In genomic region chr2:131672646-131673045, GRCm38 (mm10) we compare ENCODE assay signal across 26 mouse cellular contexts.
DNase-seq lines count a peak whose midpoint lies in the region; ATAC-seq lines count a peak whose summit lies in the region.
"Had no signal": no experiment of that assay in that cellular context is flagged by ENCODE, and none has a peak within 500 bp of the region (broad histone marks: within the 10 kb centered on the region; RNA-seq: fewer than 3 reads in every experiment).

No protein-coding gene starts in this region.

- H3K9me3 ChIP-seq in embryonic facial prominence, embryonic 14.5 days (ENCODE audit: control insufficient read depth, low read length) = no peaks in the 10 kb centered on the region
- H3K9me3 ChIP-seq in heart, embryonic 10.5 days = no peaks in the 10 kb centered on the region
- H3K9me3 ChIP-seq: embryonic facial prominence, embryonic 12.5 days; forebrain, embryonic 15.5 days; G1E; midbrain, embryonic 12.5 days; neural tube, embryonic 15.5 days had no signal

- no peaks in the 10 kb centered on the region for H3K36me3 ChIP-seq in embryonic facial prominence, embryonic 14.5 days (ENCODE audit: control insufficient read depth, insufficient read depth, low read length)
- no peaks in the 10 kb centered on the region for H3K36me3 ChIP-seq in heart, embryonic 10.5 days
- H3K36me3 ChIP-seq: embryonic facial prominence, embryonic 12.5 days; forebrain, embryonic 15.5 days; G1E; midbrain, embryonic 12.5 days; neural tube, embryonic 15.5 days had no signal

- 0 out of 2 replicates have a peak, but pooled peaks cover 6% of the 10 kb centered on the region for H3K4me1 ChIP-seq in embryonic facial prominence, embryonic 14.5 days (ENCODE audit: control insufficient read depth, insufficient read depth, low read length)
- H3K4me1 ChIP-seq in heart, embryonic 10.5 days = no peaks in the 10 kb centered on the region
- H3K4me1 ChIP-seq: embryonic facial prominence, embryonic 12.5 days; forebrain, embryonic 15.5 days; midbrain, embryonic 12.5 days; neural tube, embryonic 15.5 days had no signal

- 82% methylated on average over 1 of the region's 1 CpGs for WGBS in embryonic facial prominence, embryonic 14.5 days
- 76% methylated on average over 1 of the region's 1 CpGs for WGBS in heart, embryonic 10.5 days

- H3K4me3 ChIP-seq in embryonic facial prominence, embryonic 14.5 days (ENCODE audit: low read depth, low read length) = no peak overlapping the region
- no peak overlapping the region for H3K4me3 ChIP-seq in heart, embryonic 10.5 days
- H3K4me3 ChIP-seq: embryonic facial prominence, embryonic 12.5 days; forebrain, embryonic 15.5 days; gastrocnemius, adult 2 months; midbrain, embryonic 12.5 days; neural tube, embryonic 15.5 days had no signal

- no peak for DNase-seq in frontal cortex, postnatal 25 days (ENCODE audit: low spot score in 2 of 2)
- peak; percentile 32 to 61 for DNase-seq in left cerebral cortex, postnatal 14 days (ENCODE audit: low spot score in 2 of 2)
- no peak for DNase-seq in left cerebral cortex, postnatal 10 days (ENCODE audit: extremely low spot score in 1 of 2, low spot score in 2 of 2)
- peak; percentile 76 for DNase-seq in Muller cell, postnatal 12 days (ENCODE audit: inconsistent ontology term)
- no peak for DNase-seq in embryonic facial prominence, embryonic 14.5 days (ENCODE audit: low spot score)
- no peak for DNase-seq in adipocyte (ENCODE audit: low spot score)
- DNase-seq in heart, embryonic 10.5 days (ENCODE audit: low spot score) = no peak
- DNase-seq: adrenal gland, postnatal 10 days; B cell, adult 2 months; gastrocnemius, adult 2 months; kidney, adult 9 months; kidney, postnatal 25 days; layer of hippocampus, adult 9-11 months; lung, embryonic 14.5 days; thymus, adult 18-20 months; thymus, postnatal 36 days had no signal

- no peak overlapping the region for H3K9ac ChIP-seq in embryonic facial prominence, embryonic 14.5 days (ENCODE audit: low read depth, low read length)
- H3K9ac ChIP-seq: embryonic facial prominence, embryonic 12.5 days; forebrain, embryonic 15.5 days; liver, embryonic 14.5 days; lung, embryonic 14.5 days; midbrain, embryonic 12.5 days; neural tube, embryonic 15.5 days had no signal

- no peak overlapping the region for H3K4me2 ChIP-seq in embryonic facial prominence, embryonic 14.5 days (ENCODE audit: low read depth, low read length)
- H3K4me2 ChIP-seq: embryonic facial prominence, embryonic 12.5 days; forebrain, embryonic 15.5 days; lung, embryonic 14.5 days; midbrain, embryonic 12.5 days; neural tube, embryonic 15.5 days had no signal

- intact Hi-C loops in left cerebral cortex, postnatal 14 days (cut with DNase I) = loop anchor here (5.0 kb wide), 1 partner anchor 75 kb away; no protein-coding TSS in a partner anchor
- intact Hi-C loops in left cerebral cortex, postnatal 10 days (cut with DNase I) = no loop called here

- no peaks in the 10 kb centered on the region for H3K27me3 ChIP-seq in embryonic facial prominence, embryonic 14.5 days (replicated peaks; ENCODE audit: control insufficient read depth, insufficient read depth, low read length)
- H3K27me3 ChIP-seq in heart, embryonic 10.5 days (ENCODE audit: insufficient read depth, poor library complexity, severe bottlenecking) = no peaks in the 10 kb centered on the region
- H3K27me3 ChIP-seq: embryonic facial prominence, embryonic 12.5 days; forebrain, embryonic 15.5 days; midbrain, embryonic 12.5 days; neural tube, embryonic 15.5 days had no signal

- H3K27ac ChIP-seq in embryonic facial prominence, embryonic 14.5 days (replicated peaks; ENCODE audit: low read depth, low read length) = peak overlapping the region; percentile 62
- H3K27ac ChIP-seq in heart, embryonic 10.5 days = no peak overlapping the region
- H3K27ac ChIP-seq: embryonic facial prominence, embryonic 12.5 days; forebrain, embryonic 15.5 days; hindbrain, postnatal 0 days; liver, embryonic 14.5 days; midbrain, embryonic 12.5 days; neural tube, embryonic 15.5 days had no signal

- ATAC-seq in frontal cortex, adult (ENCODE audit: low TSS enrichment) = peak; percentile 25; the same call in 1 of the 2 replicates
- ATAC-seq in embryonic facial prominence, embryonic 14.5 days (ENCODE audit: low read depth) = no peak
- ATAC-seq: activated CD4-positive, CD25-positive, alpha-beta regulatory T cell, adult 4 months; forebrain, embryonic 15.5 days; hindbrain, postnatal 0 days; intestine, embryonic 16.5 days had no signal

Comparison
In these comparisons a context has a peak if more than half of its experiments do, and no peak if none do; other contexts are left out.
1. DNase-seq: peak in left cerebral cortex, postnatal 14 days (2 of 2) and Muller cell, postnatal 12 days (single experiment); none in frontal cortex, postnatal 25 days (0 of 2), left cerebral cortex, postnatal 10 days (0 of 2), embryonic facial prominence, embryonic 14.5 days (single experiment), adipocyte (single experiment) and heart, embryonic 10.5 days (single experiment).